Mouse (Mus musculus): ENCODE results near the gene Olfr1472. TPM values are rescaled to one million over a fixed set of nuclear protein-coding genes. Genes with fewer than 3 reads are reported as not detected.

Gene Olfr1472
- polyA plus RNA-seq (2012; rRNA removed) = not detected in 2 replicates

GRCm38 (mm10) chr19:13455986-13456385, at the start of gene Olfr1472:
Gene Olfr1472, minus strand, starts transcription at chr19:13456086.

DNA sequence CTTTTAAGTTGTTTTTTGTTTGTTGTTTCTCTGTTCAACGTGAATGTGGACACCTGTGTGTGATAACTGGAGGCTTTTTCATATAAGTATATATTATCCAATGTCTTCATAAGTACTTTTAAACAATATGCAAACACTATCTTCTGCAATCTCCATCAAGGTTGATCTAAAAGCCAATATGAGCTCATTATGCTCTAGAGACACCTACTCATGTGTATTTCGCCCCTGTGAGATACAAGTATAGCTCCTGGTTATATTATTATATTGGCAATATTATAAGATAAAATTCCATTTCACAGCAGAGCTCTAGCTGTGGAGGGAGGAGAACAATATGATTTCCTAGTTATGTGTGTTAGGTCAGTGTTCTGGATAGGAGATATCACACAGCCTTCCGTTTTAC, 44.4 kb upstream of the Olfr1472 start, which contains the start of gene Olfr1477:
TSS of gene Olfr1477 (plus strand) at position 301 of the 400 bp plus-strand sequence.

DNA sequence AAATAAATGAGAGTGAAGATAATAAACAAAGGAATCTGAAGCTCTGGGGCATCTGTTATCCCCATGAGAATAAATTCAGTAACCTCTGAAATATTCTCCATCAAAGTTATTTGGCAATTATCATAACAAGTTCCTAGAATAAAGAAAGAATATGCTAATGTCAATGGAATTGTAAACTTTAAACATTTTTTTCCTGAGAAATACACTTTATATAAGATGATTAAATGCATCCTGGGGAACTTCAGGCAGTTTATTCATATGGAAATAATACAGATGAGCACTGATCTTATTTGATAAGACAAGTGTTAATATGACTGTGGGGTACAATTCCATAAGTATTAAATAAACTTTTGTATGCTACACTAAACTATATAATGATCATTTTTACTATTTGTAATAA, 24.2 kb upstream of the Olfr1472 start, which contains the start of gene Olfr1475:
TSS of gene Olfr1475 (minus strand) at position 101 of the 400 bp plus-strand sequence.

GRCm38 (mm10) chr19:13469265-13469664, 13.4 kb upstream of the Olfr1472 start, which contains the start of gene Olfr1474:
Gene Olfr1474, plus strand, starts transcription at chr19:13469565.

GRCm38 (mm10) chr19:13443109-13443508, 12.8 kb downstream of the Olfr1472 start, which contains the start of gene Olfr1471:
Gene Olfr1471, plus strand, starts transcription at chr19:13443409.

GRCm38 (mm10) chr19:13407549-13407948, 48.3 kb downstream of the Olfr1472 start, which contains the start of gene Olfr1469:
Gene Olfr1469, plus strand, starts transcription at chr19:13407849.

Other genes with a start within 250 kb of the Olfr1472 start
- gene Olfr1463, start 224.8 kb downstream of the Olfr1472 start, polyA plus RNA-seq (2012; rRNA removed) = not detected in 2 replicates
- gene Olfr1465, start 140.5 kb downstream of the Olfr1472 start, polyA plus RNA-seq (2012; rRNA removed) = not detected in 2 replicates
- not detected in 2 replicates for gene Olfr1466, start 117.2 kb downstream of the Olfr1472 start, polyA plus RNA-seq (2012; rRNA removed)
- gene Olfr1467, start 93.8 kb downstream of the Olfr1472 start, polyA plus RNA-seq (2012; rRNA removed) = not detected in 2 replicates
- not detected in 2 replicates for gene Olfr1469, start 48.2 kb downstream of the Olfr1472 start, polyA plus RNA-seq (2012; rRNA removed)
- gene Olfr1471, start 12.7 kb downstream of the Olfr1472 start, polyA plus RNA-seq (2012; rRNA removed) = not detected in 2 replicates
- gene Olfr1474, start 13.5 kb upstream of the Olfr1472 start, polyA plus RNA-seq (2012; rRNA removed) = not detected in 2 replicates
- gene Olfr1475, start 24.1 kb upstream of the Olfr1472 start, polyA plus RNA-seq (2012; rRNA removed) = not detected in 2 replicates
- not detected in 2 replicates for gene Olfr1477, start 44.5 kb upstream of the Olfr1472 start, polyA plus RNA-seq (2012; rRNA removed)
- not detected in 2 replicates for gene Olfr1480, start 71.8 kb upstream of the Olfr1472 start, polyA plus RNA-seq (2012; rRNA removed)
- gene Olfr1484, start 127.4 kb upstream of the Olfr1472 start, polyA plus RNA-seq (2012; rRNA removed) = not detected in 2 replicates
- gene Olfr1487, start 161.3 kb upstream of the Olfr1472 start, polyA plus RNA-seq (2012; rRNA removed) = not detected in 2 replicates
- gene Olfr1489, start 175.5 kb upstream of the Olfr1472 start, polyA plus RNA-seq (2012; rRNA removed) = not detected in 2 replicates
- gene Olfr1490, start 195.0 kb upstream of the Olfr1472 start, polyA plus RNA-seq (2012; rRNA removed) = not detected in 2 replicates
- gene Olfr1491, start 241.2 kb upstream of the Olfr1472 start, polyA plus RNA-seq (2012; rRNA removed) = not detected in 2 replicates